8 mouse cellular contexts compared by ENCODE assay signal in the genomic region with DNA sequence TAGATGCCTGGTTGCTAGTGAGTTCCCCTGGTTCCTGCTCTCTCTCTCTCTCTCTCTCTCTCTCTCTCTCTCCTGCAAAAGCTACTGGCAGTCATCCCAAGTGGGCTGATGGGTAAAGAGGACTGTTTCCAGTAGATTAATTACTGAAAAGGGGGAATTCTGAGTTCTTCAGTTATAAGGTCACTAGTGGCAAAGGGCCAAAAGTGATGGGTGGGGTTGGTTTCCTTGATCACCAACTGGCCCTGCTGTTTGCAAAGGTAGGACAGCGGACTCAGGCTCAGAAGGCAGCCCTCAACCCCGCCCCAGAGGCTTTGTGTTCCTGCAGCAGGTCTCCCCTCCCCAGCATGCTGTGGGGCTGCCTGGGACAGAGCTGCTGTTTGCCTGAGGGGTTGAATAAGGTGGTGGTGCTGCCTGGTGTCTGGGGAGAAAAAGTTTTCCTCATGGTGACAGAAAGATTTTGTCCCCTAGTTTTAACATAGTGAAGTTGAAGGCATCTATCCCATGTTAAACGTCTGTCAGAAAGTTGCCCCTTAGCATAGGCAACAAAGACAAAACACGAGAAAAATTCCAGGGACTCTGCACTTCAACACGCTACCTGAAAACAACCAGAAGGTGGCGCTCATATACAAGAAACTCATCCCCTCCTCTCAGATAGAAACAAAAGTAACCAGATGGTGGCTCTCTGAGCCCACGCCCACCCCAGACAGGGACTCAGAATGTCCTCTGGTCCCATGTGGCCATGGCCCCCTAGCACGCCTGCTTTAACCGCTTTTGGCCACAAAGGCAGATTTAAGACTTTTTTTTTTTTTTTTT. TPM values are rescaled to one million over a fixed set of nuclear protein-coding genes. Genes with fewer than 3 reads are reported as not detected.
DNase-seq lines count a peak whose midpoint lies in the region; ATAC-seq and TF ChIP-seq lines count a peak whose summit lies in the region.

No protein-coding gene starts in this region.

- H3K4me1 ChIP-seq in embryonic facial prominence, embryonic 10.5 days, result peaks cover 5% of the 10 kb centered on the region
- no peaks in the 10 kb centered on the region for H3K4me1 ChIP-seq in intestine, postnatal 0 days (replicated peaks; ENCODE audit: control insufficient read depth, insufficient read depth, low read length)
- H3K4me1 ChIP-seq in midbrain, embryonic 10.5 days, result peaks cover 15% of the 10 kb centered on the region

- peak; percentile 88 for DNase-seq in 3T3-L1 (ENCODE audit: low read depth, low spot score)
- DNase-seq in adrenal gland, adult 8-10 months, result peak; percentile 34
- peak; percentile 80 for DNase-seq in embryonic facial prominence, embryonic 10.5 days (ENCODE audit: low spot score)
- peak; percentile 95 for DNase-seq in heart, adult 11 months
- peak; percentile 46 to 64 for DNase-seq in left cerebral cortex, postnatal 36 days (ENCODE audit: low spot score in 2 of 2)
- DNase-seq in midbrain, embryonic 10.5 days (ENCODE audit: low spot score), result peak; percentile 76
- peak; percentile 54 for DNase-seq in skeletal muscle tissue, adult 2 months (ENCODE audit: low read depth, low spot score)

- peak; percentile 48; the same call in 1 of the 2 replicates for ATAC-seq in intestine, postnatal 0 days

- H3K9me3 ChIP-seq in embryonic facial prominence, embryonic 10.5 days, result no peaks in the 10 kb centered on the region
- H3K9me3 ChIP-seq in intestine, postnatal 0 days (ENCODE audit: control insufficient read depth), result no peaks in the 10 kb centered on the region
- no peaks in the 10 kb centered on the region for H3K9me3 ChIP-seq in midbrain, embryonic 10.5 days (replicated peaks)

- H3K36me3 ChIP-seq in embryonic facial prominence, embryonic 10.5 days (replicated peaks), result no peaks in the 10 kb centered on the region
- H3K36me3 ChIP-seq in intestine, postnatal 0 days (ENCODE audit: control insufficient read depth, insufficient read depth), result no peaks in the 10 kb centered on the region
- no peaks in the 10 kb centered on the region for H3K36me3 ChIP-seq in midbrain, embryonic 10.5 days

- H3K27ac ChIP-seq in embryonic facial prominence, embryonic 10.5 days (replicated peaks), result peak overlapping the region; percentile 75
- peak overlapping the region; percentile 22 for H3K27ac ChIP-seq in intestine, postnatal 0 days (ENCODE audit: low read depth, low read length)
- peak overlapping the region; percentile 79 for H3K27ac ChIP-seq in midbrain, embryonic 10.5 days (replicated peaks)

- no peak overlapping the region for H3K9ac ChIP-seq in intestine, postnatal 0 days (ENCODE audit: low read depth, low read length)

- H3K4me3 ChIP-seq in embryonic facial prominence, embryonic 10.5 days, result no peak overlapping the region
- no peak overlapping the region for H3K4me3 ChIP-seq in intestine, postnatal 0 days (ENCODE audit: low read depth, low read length)
- no peak overlapping the region for H3K4me3 ChIP-seq in midbrain, embryonic 10.5 days

- TF ChIP-seq CTCF in intestine, postnatal 0 days (IDR thresholded peaks at IDR 0.05; ENCODE audit: low read depth), result peak; percentile 91

- 1% methylated on average over 9 of the region's 9 CpGs for WGBS in embryonic facial prominence, embryonic 10.5 days
- 1% methylated on average over 9 of the region's 9 CpGs for WGBS in intestine, postnatal 0 days
- WGBS in midbrain, embryonic 10.5 days, result under 1% methylated on average over 9 of the region's 9 CpGs

- intact Hi-C loops in left cerebral cortex, postnatal 36 days (cut with DNase I), result loop anchor here (1.0 kb wide), 1 partner anchor 187 kb away; no protein-coding TSS in a partner anchor

- peak overlapping the region; percentile 37; the same call in 1 of the 2 replicates for H3K4me2 ChIP-seq in intestine, postnatal 0 days (replicated peaks; ENCODE audit: low read depth)

- H3K27me3 ChIP-seq in embryonic facial prominence, embryonic 10.5 days (replicated peaks; ENCODE audit: low read depth, poor library complexity, severe bottlenecking), result peaks cover 17% of the 10 kb centered on the region
- H3K27me3 ChIP-seq in intestine, postnatal 0 days (replicated peaks; ENCODE audit: control insufficient read depth, insufficient read depth, low read length), result no peaks in the 10 kb centered on the region
- H3K27me3 ChIP-seq in midbrain, embryonic 10.5 days (ENCODE audit: low read depth, poor library complexity, severe bottlenecking), result peaks cover 23% of the 10 kb centered on the region

RNA-seq across cellular contexts. Expression of a gene that starts 4.7 kb away (rescaled TPM):
- 10 to 100 TPM; 17.6 to 23.9 (median 21.9) TPM for total RNA-seq in adrenal gland, adult 8-10 months (2022)
- 12.7 TPM in 2 replicates for polyA plus RNA-seq in embryonic facial prominence, embryonic 10.5 days (2016; fragmentation: Nextera tagmentation; extraction: Ambion mirVana)
- 4.2 and 4.9 TPM in 2 replicates for polyA plus RNA-seq in intestine, postnatal 0 days (2015; fragmentation: Nextera tagmentation; extraction: Ambion mirVana)
- 10 to 100 TPM; 11.9 to 12.1 TPM for total RNA-seq in left cerebral cortex, postnatal 36 days (2021)
- 13.5 and 14.3 TPM in 2 replicates for polyA plus RNA-seq in midbrain, embryonic 10.5 days (2016; fragmentation: Nextera tagmentation; extraction: Ambion mirVana)

RNA-seq across cellular contexts. Expression of a gene that starts 20.4 kb away (rescaled TPM):
- total RNA-seq in adrenal gland, adult 8-10 months (2022), result not detected
- polyA plus RNA-seq in embryonic facial prominence, embryonic 10.5 days (2016; fragmentation: Nextera tagmentation; extraction: Ambion mirVana), result not detected in 2 replicates
- polyA plus RNA-seq in intestine, postnatal 0 days (2015; fragmentation: Nextera tagmentation; extraction: Ambion mirVana), result not detected in 2 replicates
- not detected for total RNA-seq in left cerebral cortex, postnatal 36 days (2021)
- polyA plus RNA-seq in midbrain, embryonic 10.5 days (2016; fragmentation: Nextera tagmentation; extraction: Ambion mirVana), result not detected in 2 replicates

RNA-seq across cellular contexts. Expression of a gene that starts 43.2 kb away (rescaled TPM):
- 10 to 100 TPM; 72.4 to 91.6 (median 78.7) TPM for total RNA-seq in adrenal gland, adult 8-10 months (2022)
- 260 and 265 TPM in 2 replicates for polyA plus RNA-seq in embryonic facial prominence, embryonic 10.5 days (2016; fragmentation: Nextera tagmentation; extraction: Ambion mirVana)
- 100 and 107 TPM in 2 replicates for polyA plus RNA-seq in intestine, postnatal 0 days (2015; fragmentation: Nextera tagmentation; extraction: Ambion mirVana)
- 10 to 100 TPM; 73.4 to 76.1 TPM for total RNA-seq in left cerebral cortex, postnatal 36 days (2021)
- polyA plus RNA-seq in midbrain, embryonic 10.5 days (2016; fragmentation: Nextera tagmentation; extraction: Ambion mirVana), result 265 and 310 TPM in 2 replicates

RNA-seq across cellular contexts. Expression of a gene that starts 45.2 kb away (rescaled TPM):
- 10 to 100 TPM; 17.3 to 19.7 (median 18.9) TPM for total RNA-seq in adrenal gland, adult 8-10 months (2022)
- 12.4 and 12.8 TPM in 2 replicates for polyA plus RNA-seq in embryonic facial prominence, embryonic 10.5 days (2016; fragmentation: Nextera tagmentation; extraction: Ambion mirVana)
- 8.0 and 10.3 TPM in 2 replicates for polyA plus RNA-seq in intestine, postnatal 0 days (2015; fragmentation: Nextera tagmentation; extraction: Ambion mirVana)
- total RNA-seq in left cerebral cortex, postnatal 36 days (2021), result 10 to 100 TPM; 15.1 TPM
- 11.1 and 12.8 TPM in 2 replicates for polyA plus RNA-seq in midbrain, embryonic 10.5 days (2016; fragmentation: Nextera tagmentation; extraction: Ambion mirVana)

Comparison
In these comparisons a context has a peak if more than half of its experiments do, and no peak if none do; other contexts are left out.
1. DNase-seq: peak in every context shown above with its lines; median percentile 95 in heart, adult 11 months; 88 in 3T3-L1; 80 in embryonic facial prominence, embryonic 10.5 days; 76 in midbrain, embryonic 10.5 days; 55 in left cerebral cortex, postnatal 36 days; 54 in skeletal muscle tissue, adult 2 months; 34 in adrenal gland, adult 8-10 months.
2. H3K27ac ChIP-seq: peak in every context shown above with its lines; median percentile 79 in midbrain, embryonic 10.5 days; 75 in embryonic facial prominence, embryonic 10.5 days; 22 in intestine, postnatal 0 days.